Mouse (Mus musculus) lung, postnatal 0 days (tissue): ENCODE results near the gene Tox4. TPM values are rescaled to one million over a fixed set of nuclear protein-coding genes. Genes with fewer than 3 reads are reported as not detected.
"Not testable (repeated sequence)": the region's sequence is repeated elsewhere in the genome, so short reads cannot be mapped to it uniquely, and the experiment has no call there.

Source experiments
- ATAC-seq: fragments of 200-750 bp; cut with Nextera tagmentation; 2 replicates; pipeline ENCODE4 v1.8.0; 2017; ENCODE audit warnings: moderate library complexity
- DNase-seq: peaks from one replicate; pipeline ENCODE4 v3.0.0-alpha.2; 2016; ENCODE audit warnings: low spot score
- H3K27ac ChIP-seq: fragments of 300-500 bp; sonication (generic); 2 replicates; pipeline ENCODE4 v1.5.1; 2014; ENCODE audit warnings: antibody characterized with exemption, mild to moderate bottlenecking, low read length, mixed read lengths
- H3K27me3 ChIP-seq: fragments of 300-500 bp; sonication (generic); replicated peaks from 2 replicates; pipeline ENCODE4 v1.6.1; 2014; ENCODE audit warnings: low read length, mixed read lengths; ENCODE audit not compliant: insufficient read depth
- H3K36me3 ChIP-seq: fragments of 300-500 bp; sonication (generic); 2 replicates; pipeline ENCODE4 v1.6.1; 2014; ENCODE audit warnings: low read length, mixed read lengths; ENCODE audit not compliant: insufficient read depth
- H3K4me1 ChIP-seq: fragments of 300-500 bp; sonication (generic); 2 replicates; pipeline ENCODE4 v1.6.1; 2014; ENCODE audit warnings: antibody characterized with exemption, low read depth, low read length, mixed read lengths; ENCODE audit not compliant: insufficient read depth
- H3K4me2 ChIP-seq: fragments of 300-500 bp; sonication (generic); replicated peaks from 2 replicates; pipeline ENCODE4 v1.6.1; 2014; ENCODE audit warnings: low read depth, mild to moderate bottlenecking, low read length, moderate library complexity, mixed read lengths
- H3K4me3 ChIP-seq: fragments of 300-500 bp; sonication (generic); 2 replicates; pipeline ENCODE4 v1.5.1; 2014; ENCODE audit warnings: low read depth, low read length
- H3K9ac ChIP-seq: fragments of 300-500 bp; sonication (generic); replicated peaks from 2 replicates; pipeline ENCODE4 v1.6.1; 2014; ENCODE audit warnings: low read depth, mild to moderate bottlenecking
- H3K9me3 ChIP-seq: fragments of 300-500 bp; sonication (generic); 2 replicates; pipeline ENCODE4 v1.6.1; 2016; ENCODE audit warnings: low read length, mixed read lengths
- CTCF ChIP-seq: IDR thresholded peaks from 2 replicates; pipeline ENCODE4 v1.5.1; 2016; ENCODE audit warnings: antibody characterized with exemption, mild to moderate bottlenecking
- EP300 ChIP-seq: IDR thresholded peaks from 2 replicates; pipeline ENCODE4 v1.6.1; 2016; ENCODE audit warnings: antibody characterized with exemption, mild to moderate bottlenecking, control low read depth
- WGBS: fragments of 180-500 bp; shearing (Covaris S2); extraction: QIAGEN DNeasy Blood & Tissue Kit; methylation state at CpG from one replicate; pipeline ENCODE4 v1.1.7; 2014; 5-methylcytosine and 5-hydroxymethylcytosine counted together
- polyA plus RNA-seq: library from polyadenylated mRNA; unstranded; fragments of >200 nt; fragmentation: Nextera tagmentation; extraction: Ambion mirVana; gene quantifications from 2 replicates; pipeline ENCODE4 v1.2.1, GENCODE M21; 2015

Tox4 gene
- polyA plus RNA-seq, 1 experiment from 2014 or later = 22.7 TPM

DNA sequence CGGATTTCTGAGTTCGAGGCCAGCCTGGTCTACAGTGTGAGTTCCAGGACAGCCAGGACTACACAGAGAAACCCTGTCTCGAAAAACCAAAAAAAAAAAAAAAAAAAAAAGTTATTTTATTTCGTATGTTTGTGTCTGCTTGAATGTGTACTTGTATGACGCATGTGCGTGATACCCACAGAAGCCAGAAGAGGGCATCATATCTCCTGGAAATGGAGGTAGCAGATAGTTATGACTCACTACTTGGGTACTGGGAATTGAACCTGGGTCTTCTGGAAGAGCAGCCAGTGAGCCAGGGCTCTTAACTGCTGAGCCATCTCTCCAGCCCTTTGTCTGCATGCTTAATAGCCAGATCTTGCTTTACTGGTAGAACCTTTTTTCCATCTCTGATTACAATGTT lies 31.4 kb downstream of the Tox4 start:
- ATAC-seq, H3K4me3 ChIP-seq, H3K4me1 ChIP-seq: not testable (repeated sequence)

DNA sequence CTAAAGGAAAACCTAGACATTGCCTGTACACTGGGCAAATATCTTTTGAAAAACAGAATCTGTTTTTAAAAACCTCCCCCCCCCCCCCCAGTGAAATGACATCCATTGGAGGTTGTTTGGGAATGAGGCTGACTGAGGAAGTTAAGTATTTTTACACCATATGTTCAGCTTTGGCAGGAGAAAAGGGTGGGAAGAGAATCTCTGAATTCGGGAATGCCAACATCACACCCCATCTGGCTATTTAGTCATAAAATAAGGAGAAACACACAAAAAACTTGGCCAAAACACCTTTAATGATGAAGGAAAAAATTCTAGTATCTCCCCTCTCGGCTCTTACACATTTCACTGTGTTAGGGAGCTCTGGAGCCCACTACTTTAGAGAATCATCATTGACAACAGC lies 32.0 kb downstream of the Tox4 start:
- 86% methylated on average over 2 of the region's 2 CpGs for WGBS
- no peak overlapping the region for H3K4me2 ChIP-seq
- no peaks in the 10 kb centered on the region for H3K27me3 ChIP-seq
- DNase-seq (no peak), ATAC-seq (no peak)
- no peaks in the 10 kb centered on the region for H3K4me1 ChIP-seq
- H3K9ac ChIP-seq = no peak overlapping the region
- H3K36me3 ChIP-seq = no peaks in the 10 kb centered on the region
- no peak overlapping the region for H3K4me3 ChIP-seq
- no peak for TF ChIP-seq CTCF
- no peak for TF ChIP-seq EP300
- no peak overlapping the region for H3K27ac ChIP-seq
- no peaks in the 10 kb centered on the region for H3K9me3 ChIP-seq

More for the DNA sequence above, 31.4 kb downstream of the Tox4 start:
- not testable (repeated sequence) for H3K27me3 ChIP-seq, H3K27ac ChIP-seq, H3K4me2 ChIP-seq, H3K36me3 ChIP-seq, DNase-seq, H3K9me3 ChIP-seq, H3K9ac ChIP-seq
- TF ChIP-seq CTCF = peak; percentile 34
- WGBS = 92% methylated on average over 5 of the region's 6 CpGs

DNA sequence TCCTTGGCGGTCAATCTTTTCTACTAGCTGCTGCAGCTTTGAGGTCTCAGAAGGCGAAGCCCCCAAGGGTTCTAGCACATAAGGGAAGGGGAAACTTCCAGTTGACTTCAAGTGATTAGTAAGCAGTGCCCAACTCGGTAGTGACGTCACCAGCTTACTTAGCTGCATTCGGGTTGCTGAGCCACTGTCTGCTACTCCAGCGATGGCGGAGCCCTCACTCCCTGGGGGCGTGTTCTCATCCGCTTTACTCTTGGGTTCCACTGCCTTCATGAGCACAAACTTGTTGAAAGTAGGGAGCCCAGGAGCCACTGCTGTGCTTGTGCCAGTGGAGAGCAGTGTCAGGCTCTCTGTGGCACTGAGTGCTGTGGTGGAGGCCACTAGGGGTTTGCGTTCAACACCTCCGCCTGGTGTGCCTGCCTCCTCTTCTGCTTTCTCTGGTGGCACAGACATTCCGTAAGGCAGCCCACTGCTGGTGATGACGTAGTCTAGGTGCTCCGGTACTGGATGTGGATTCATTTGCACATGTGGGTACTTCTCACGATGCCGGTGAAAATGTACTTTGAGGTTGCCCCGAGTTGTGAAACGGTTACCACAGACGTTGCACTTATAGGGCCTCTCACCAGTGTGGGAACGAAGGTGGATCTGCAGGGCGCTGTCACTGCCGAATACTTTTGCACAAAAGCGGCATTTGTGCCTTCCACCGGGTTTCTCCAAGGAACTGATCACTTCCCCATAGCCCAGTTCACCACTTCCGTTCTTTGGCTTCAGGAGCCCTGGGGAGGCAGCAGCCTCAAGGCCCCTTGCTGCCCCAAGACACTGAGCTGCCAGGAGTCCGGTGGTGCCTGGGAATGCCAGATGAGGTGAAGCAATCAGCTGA lies 35.2 kb downstream of the Tox4 start:
- Histone ChIP-seq H3K36me3 (no peaks in the 10 kb centered on the region), H3K9ac (0 out of 2 replicates have a peak overlapping the region, but pooled peaks have one; percentile 71), H3K4me3 (no peak overlapping the region), H3K4me2 (peak overlapping the region; percentile 89), H3K9me3 (no peaks in the 10 kb centered on the region), H3K4me1 (no peaks in the 10 kb centered on the region), H3K27me3 (no peaks in the 10 kb centered on the region), H3K27ac (no peak overlapping the region)
- TF ChIP-seq CTCF (no peak), EP300 (no peak)
- ATAC-seq (no peak), DNase-seq (no peak)
- 81% methylated on average over 26 of the region's 26 CpGs for WGBS

DNA sequence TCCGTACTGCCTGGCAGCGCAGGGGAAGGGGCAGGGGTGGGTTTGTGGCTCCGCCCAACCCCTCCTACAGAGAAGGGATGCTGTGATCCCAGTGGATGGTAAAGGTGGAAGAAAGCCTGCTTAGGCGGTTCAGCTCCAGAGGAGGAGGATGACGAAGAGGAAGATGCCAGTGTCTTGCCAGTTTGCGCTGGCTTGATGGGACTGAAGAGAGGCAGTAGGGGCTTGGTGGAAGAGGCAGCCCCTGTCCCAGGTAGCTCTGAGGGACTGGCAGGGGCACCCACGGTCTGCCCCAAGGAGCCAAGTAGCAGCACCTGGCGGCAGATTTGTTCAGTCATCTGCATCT lies 35.8 kb downstream of the Tox4 start:
- Histone ChIP-seq H3K4me3 (no peak overlapping the region), H3K4me2 (peak overlapping the region; percentile 89), H3K4me1 (no peaks in the 10 kb centered on the region), H3K9me3 (no peaks in the 10 kb centered on the region), H3K9ac (peak overlapping the region; percentile 71; the same call in 1 of the 2 replicates), H3K36me3 (no peaks in the 10 kb centered on the region), H3K27ac (no peak overlapping the region), H3K27me3 (no peaks in the 10 kb centered on the region)
- no peak for ATAC-seq
- 40% methylated on average over 8 of the region's 8 CpGs for WGBS
- TF ChIP-seq CTCF (peak; percentile 33; the same call in 1 of the 2 replicates), EP300 (no peak)
- no peak for DNase-seq

DNA sequence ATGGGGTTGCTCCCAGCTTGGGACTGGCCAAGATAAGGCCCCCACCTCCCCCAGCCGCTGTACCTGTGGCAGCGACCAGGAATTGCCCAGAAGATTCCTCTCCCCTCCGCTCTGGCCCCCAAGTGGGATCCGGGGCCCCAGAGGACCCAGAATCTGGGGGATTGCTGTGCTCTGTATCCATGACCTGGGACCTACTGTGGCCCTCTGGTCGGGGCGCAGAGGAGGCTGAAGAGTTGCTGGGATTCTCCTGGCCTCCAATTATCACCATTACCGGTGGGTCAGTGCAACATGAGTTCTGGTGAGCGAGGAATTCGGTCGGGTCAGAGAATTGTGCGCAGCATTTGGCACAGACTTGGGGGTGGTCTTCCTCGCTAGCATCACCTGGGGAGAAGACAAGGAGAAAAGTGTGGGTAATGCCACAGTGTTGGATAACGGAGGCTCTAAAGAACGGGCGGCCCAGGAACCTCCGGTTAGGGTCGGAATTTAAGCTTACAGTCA lies 36.4 kb downstream of the Tox4 start:
- Histone ChIP-seq H3K9ac (peak overlapping the region; percentile 71), H3K4me1 (no peaks in the 10 kb centered on the region), H3K27ac (no peak overlapping the region), H3K4me3 (peak overlapping the region; percentile 74), H3K27me3 (no peaks in the 10 kb centered on the region), H3K9me3 (no peaks in the 10 kb centered on the region), H3K4me2 (peak overlapping the region; percentile 89), H3K36me3 (no peaks in the 10 kb centered on the region)
- ATAC-seq (0 out of 2 replicates have a peak, but pooled peaks have one; percentile 2), DNase-seq (no peak)
- TF ChIP-seq CTCF (no peak), EP300 (no peak)
- WGBS = 3% methylated on average over 17 of the region's 17 CpGs

DNA sequence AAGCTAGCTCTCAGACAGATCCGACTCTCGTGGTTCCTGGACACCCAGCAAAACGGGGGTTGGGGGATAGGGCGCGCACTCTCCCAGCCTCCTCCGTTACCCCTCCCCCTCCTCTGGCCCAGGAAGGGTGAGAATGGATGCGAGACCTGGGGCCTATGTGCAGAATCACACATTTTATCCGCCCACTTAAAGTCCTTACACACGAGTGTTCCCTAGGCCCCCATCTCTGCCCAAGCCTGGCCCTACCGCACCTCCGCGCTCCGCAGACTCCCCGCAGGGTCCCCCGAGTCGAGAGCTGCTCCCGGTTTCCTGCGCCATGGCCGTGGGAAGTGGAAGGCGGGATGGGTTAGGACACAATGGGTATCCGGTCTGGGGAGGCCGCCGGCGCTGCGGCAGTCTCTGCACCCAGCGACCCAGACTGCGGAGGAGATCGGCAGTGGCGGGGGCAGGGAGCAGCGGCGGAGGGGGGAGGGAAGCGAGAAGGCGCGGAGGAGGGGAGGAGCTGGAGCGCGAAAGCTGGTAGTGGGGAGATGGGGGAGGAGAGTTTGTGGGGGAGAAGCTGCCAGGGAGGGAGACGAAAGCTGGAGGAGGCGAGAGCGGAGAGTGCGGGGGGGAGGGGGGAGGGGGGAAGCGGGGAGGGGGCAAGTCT lies 37.0 kb downstream of the Tox4 start:
- DNase-seq (peak; percentile 76), ATAC-seq (peak; percentile 81)

More for the DNA sequence above, 37.0 kb downstream of the Tox4 start:
- Histone ChIP-seq H3K27me3 (no peaks in the 10 kb centered on the region), H3K4me1 (no peaks in the 10 kb centered on the region), H3K4me3 (peak overlapping the region; percentile 74), H3K9me3 (no peaks in the 10 kb centered on the region), H3K9ac (peak overlapping the region; percentile 71), H3K4me2 (peak overlapping the region; percentile 89), H3K27ac (peak overlapping the region; percentile 14; the same call in 1 of the 2 replicates), H3K36me3 (no peaks in the 10 kb centered on the region)
- 0 out of 2 replicates have a peak, but pooled peaks have one; percentile 3 for TF ChIP-seq CTCF
- no peak for TF ChIP-seq EP300
- WGBS = under 1% methylated on average over 27 of the region's 41 CpGs
